ENCODE assay signal across 11 mouse cellular contexts in genomic region chr6:143530372-143531224, GRCm38 (mm10).
DNase-seq lines count a peak whose midpoint lies in the region; ATAC-seq and TF ChIP-seq lines count a peak whose summit lies in the region.
"Had no signal": no experiment of that assay in that cellular context is flagged by ENCODE, and none has a peak within 500 bp of the region (broad histone marks: within the 10 kb centered on the region; RNA-seq: fewer than 3 reads in every experiment).

No protein-coding gene starts in this region.

- H3K4me3 ChIP-seq in heart, postnatal 0 days (ENCODE audit: low read depth, low read length), result no peak overlapping the region
- H3K4me3 ChIP-seq: neural tube, embryonic 12.5 days had no signal

- no peak overlapping the region for H3K4me2 ChIP-seq in heart, postnatal 0 days (ENCODE audit: low read depth, low read length)
- H3K4me2 ChIP-seq: neural tube, embryonic 12.5 days had no signal

- no peak for ATAC-seq in heart, postnatal 0 days (ENCODE audit: insufficient read depth, low read depth)
- no peak for ATAC-seq in granulocyte monocyte progenitor cell, adult 5-6 weeks (replicated peaks; ENCODE audit: poor library complexity, severe bottlenecking)
- ATAC-seq: hindbrain, embryonic 16.5 days had no signal

- 0 out of 2 replicates have a peak, but pooled peaks cover 3% of the 10 kb centered on the region for H3K9me3 ChIP-seq in heart, postnatal 0 days (replicated peaks; ENCODE audit: control insufficient read depth, low read length)
- H3K9me3 ChIP-seq: neural tube, embryonic 12.5 days had no signal

- TF ChIP-seq CTCF in heart, postnatal 0 days (IDR thresholded peaks at IDR 0.05; ENCODE audit: low read depth), result no peak
- TF ChIP-seq CTCF in brain, embryonic 14.5 days (IDR thresholded peaks at IDR 0.05; ENCODE audit: borderline replicate concordance, extremely low read depth, insufficient read depth, insufficient read length), result no peak

- H3K36me3 ChIP-seq in heart, postnatal 0 days (replicated peaks; ENCODE audit: control insufficient read depth, insufficient read depth, low read length), result no peaks in the 10 kb centered on the region
- H3K36me3 ChIP-seq: neural tube, embryonic 12.5 days had no signal

- H3K27me3 ChIP-seq in heart, postnatal 0 days (ENCODE audit: control insufficient read depth, insufficient read depth, low read length), result no peaks in the 10 kb centered on the region
- H3K27me3 ChIP-seq: neural tube, embryonic 12.5 days had no signal

- WGBS in heart, postnatal 0 days, result 68% methylated on average over 13 of the region's 13 CpGs

- DNase-seq in heart, postnatal 0 days (ENCODE audit: low spot score), result peak; percentile 13
- no peak for DNase-seq in heart, postnatal 25 days (ENCODE audit: low spot score)
- DNase-seq in brain, embryonic 14.5 days (ENCODE audit: low read depth), result peak; percentile 31
- peak; percentile 28 for DNase-seq in hindlimb bud, embryonic 11.5 days (ENCODE audit: extremely low spot score, low read depth, low spot score)
- peak; percentile 33 for DNase-seq in lung, postnatal 10 days
- DNase-seq in spleen, postnatal 14 days (ENCODE audit: low spot score in 2 of 2), result no peak
- no peak for DNase-seq in cerebellum, postnatal 14 days

- TF ChIP-seq EP300 in heart, postnatal 0 days (IDR thresholded peaks at IDR 0.05; ENCODE audit: low read depth), result no peak

- no peak for TF ChIP-seq POLR2A in brain, embryonic 14.5 days (IDR thresholded peaks at IDR 0.05; ENCODE audit: borderline replicate concordance, extremely low read depth, insufficient read depth, insufficient read length, poor library complexity, severe bottlenecking)

- intact Hi-C loops in heart, postnatal 25 days (cut with DNase I), result no loop called here

- H3K4me1 ChIP-seq in heart, postnatal 0 days (ENCODE audit: control insufficient read depth, insufficient read depth), result no peaks in the 10 kb centered on the region

- H3K9ac ChIP-seq in heart, postnatal 0 days (replicated peaks; ENCODE audit: low read depth, low read length), result no peak overlapping the region
- H3K9ac ChIP-seq: liver, embryonic 14.5 days; neural tube, embryonic 12.5 days had no signal

- H3K27ac ChIP-seq in heart, postnatal 0 days (ENCODE audit: low read depth), result no peak overlapping the region
- H3K27ac ChIP-seq: liver, embryonic 14.5 days; neural tube, embryonic 12.5 days had no signal

Comparison
In these comparisons a context has a peak if more than half of its experiments do, and no peak if none do; other contexts are left out.
1. DNase-seq: peak in heart, postnatal 0 days (single experiment), brain, embryonic 14.5 days (single experiment), hindlimb bud, embryonic 11.5 days (single experiment) and lung, postnatal 10 days (single experiment); none in heart, postnatal 25 days (single experiment), spleen, postnatal 14 days (0 of 2) and cerebellum, postnatal 14 days (0 of 2).